Mouse (Mus musculus): ENCODE results near the gene Rps9.

GRCm38 (mm10) chr7:3665215-3666114 is 38.3 kb upstream of the Rps9 start, which contains the start of gene Leng1:
- TF ChIP-seq ZC3H11A (IDR thresholded peaks at IDR 0.05; ENCODE audit: low read depth, low read length) (no peak), SIN3A (IDR thresholded peaks at IDR 0.05; ENCODE audit: low read length) (peak; percentile 83), PAX5 (IDR thresholded peaks at IDR 0.05; ENCODE audit: low read length) (no peak), POLR2A (IDR thresholded peaks at IDR 0.05; ENCODE audit: low read depth, low read length) (peak; percentile 86), KAT2A (IDR thresholded peaks at IDR 0.05; ENCODE audit: insufficient replicate concordance, low read length) (no peak), POLR2AphosphoS2 (IDR thresholded peaks at IDR 0.05; ENCODE audit: low read depth, low read length) (peak; percentile 94)

Data from CH12.LX (cell line).